In the genomic region with DNA sequence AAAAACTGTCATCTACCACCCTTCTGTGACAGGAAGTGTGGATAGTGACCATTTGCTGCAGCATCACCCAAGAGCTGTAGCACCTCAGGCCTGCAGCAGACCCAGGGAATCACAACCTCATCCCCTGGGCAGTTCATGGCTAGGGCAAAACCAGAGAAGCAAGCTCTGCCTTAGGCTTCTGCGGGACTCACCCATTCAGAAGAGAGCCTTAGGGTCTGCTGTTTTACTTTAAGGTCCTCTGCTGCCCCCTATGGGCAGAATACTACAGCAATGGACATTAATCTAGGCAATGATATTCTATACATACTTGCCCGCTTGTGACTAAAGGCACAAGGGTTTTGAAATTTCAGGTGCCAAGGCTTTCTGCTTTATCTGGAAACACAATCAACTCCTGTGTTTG, we compare ENCODE assay signal across 8 mouse cellular contexts. TPM values are rescaled to one million over a fixed set of nuclear protein-coding genes. Genes with fewer than 3 reads are reported as not detected.
A peak's percentile ranks its signal among the peaks of the same experiment; 100 is the strongest.
DNase-seq lines count a peak whose midpoint lies in the region; ATAC-seq lines count a peak whose summit lies in the region.

No protein-coding gene starts in this region.

- no peak overlapping the region for H3K4me3 ChIP-seq in forebrain, embryonic 14.5 days (ENCODE audit: low read depth, low read length)
- H3K4me3 ChIP-seq in hindbrain, embryonic 16.5 days (ENCODE audit: low read length) = no peak overlapping the region

- no peaks in the 10 kb centered on the region for H3K9me3 ChIP-seq in forebrain, embryonic 14.5 days (replicated peaks; ENCODE audit: control insufficient read depth, low read length)
- H3K9me3 ChIP-seq in hindbrain, embryonic 16.5 days (ENCODE audit: control insufficient read depth, low read length) = no peaks in the 10 kb centered on the region

- H3K27me3 ChIP-seq in forebrain, embryonic 14.5 days (replicated peaks; ENCODE audit: control insufficient read depth, insufficient read depth, low read length) = no peaks in the 10 kb centered on the region
- no peaks in the 10 kb centered on the region for H3K27me3 ChIP-seq in hindbrain, embryonic 16.5 days (replicated peaks; ENCODE audit: control insufficient read depth, insufficient read depth, low read length)

- WGBS in forebrain, embryonic 14.5 days = 18% methylated on average over 2 of the region's 2 CpGs
- 13% methylated on average over 2 of the region's 2 CpGs for WGBS in hindbrain, embryonic 16.5 days

- no peaks in the 10 kb centered on the region for H3K4me1 ChIP-seq in forebrain, embryonic 14.5 days (ENCODE audit: control insufficient read depth, insufficient read depth, low read length)
- H3K4me1 ChIP-seq in hindbrain, embryonic 16.5 days (ENCODE audit: control insufficient read depth, insufficient read depth, low read depth, low read length) = no peaks in the 10 kb centered on the region

- no peaks in the 10 kb centered on the region for H3K36me3 ChIP-seq in forebrain, embryonic 14.5 days (ENCODE audit: control insufficient read depth, insufficient read depth, low read length)
- no peaks in the 10 kb centered on the region for H3K36me3 ChIP-seq in hindbrain, embryonic 16.5 days (ENCODE audit: control insufficient read depth, insufficient read depth, low read length)

- ATAC-seq in forebrain, embryonic 14.5 days = peak; percentile 80
- ATAC-seq in hindbrain, embryonic 16.5 days = peak; percentile 92
- peak; percentile 56 for ATAC-seq in megakaryocyte, adult 5-6 weeks (ENCODE audit: poor library complexity, severe bottlenecking)

- H3K27ac ChIP-seq in forebrain, embryonic 14.5 days (ENCODE audit: low read depth, low read length) = no peak overlapping the region
- no peak overlapping the region for H3K27ac ChIP-seq in hindbrain, embryonic 16.5 days (ENCODE audit: low read depth, low read length)

- H3K9ac ChIP-seq in forebrain, embryonic 14.5 days (ENCODE audit: low read length) = no peak overlapping the region
- no peak overlapping the region for H3K9ac ChIP-seq in hindbrain, embryonic 16.5 days (ENCODE audit: low read depth, low read length)

- no peak overlapping the region for H3K4me2 ChIP-seq in forebrain, embryonic 14.5 days (ENCODE audit: low read length)
- no peak overlapping the region for H3K4me2 ChIP-seq in hindbrain, embryonic 16.5 days (ENCODE audit: low read length)

- DNase-seq in Muller cell, postnatal 12 days (ENCODE audit: inconsistent ontology term) = peak; percentile 52
- peak; percentile 39 for DNase-seq in c-Kit-positive CD71-positive TER-119-negative erythroid progenitor cells, embryonic 14.5 days (ENCODE audit: low read depth)
- DNase-seq in forebrain, embryonic 14.5 days (ENCODE audit: low spot score) = peak; percentile 95
- DNase-seq in layer of hippocampus, postnatal 25 days (ENCODE audit: extremely low spot score in 1 of 2, low spot score in 1 of 2) = peak; percentile 75 to 92
- peak; percentile 88 for DNase-seq in right cerebral cortex, postnatal 14 days
- DNase-seq in yolk sac, embryonic 10.5 days (ENCODE audit: low spot score) = peak; percentile 55

RNA-seq across cellular contexts. Expression of a gene that starts 54.4 kb away (rescaled TPM):
- polyA plus RNA-seq in forebrain, embryonic 14.5 days (2014; fragmentation: Nextera tagmentation; extraction: Ambion mirVana) = 49.9 and 56.2 TPM in 2 replicates
- 67.5 and 69.4 TPM in 2 replicates for polyA plus RNA-seq in hindbrain, embryonic 16.5 days (2015; fragmentation: Nextera tagmentation; extraction: Ambion mirVana)
- total RNA-seq in layer of hippocampus, postnatal 25 days (2021) = 10 to 100 TPM; 58.4 to 65.9 TPM
- 0.49 TPM in 1 of 2 replicates, not detected in the other for total RNA-seq in megakaryocyte, adult 5-6 weeks (2015)
- total RNA-seq in megakaryocyte, adult 5-6 weeks (2017) = not detected in 2 replicates

Comparison
In these comparisons a context has a peak if more than half of its experiments do, and no peak if none do; other contexts are left out.
1. DNase-seq: peak in every context shown above with its lines; median percentile 95 in forebrain, embryonic 14.5 days; 88 in right cerebral cortex, postnatal 14 days; 84 in layer of hippocampus, postnatal 25 days; 55 in yolk sac, embryonic 10.5 days; 52 in Muller cell, postnatal 12 days; 39 in c-Kit-positive CD71-positive TER-119-negative erythroid progenitor cells, embryonic 14.5 days.
2. RNA of a gene that starts 54.4 kb away (total RNA-seq): 58.4 to 65.9 TPM in layer of hippocampus, postnatal 25 days; 0.49 TPM in megakaryocyte, adult 5-6 weeks; every median in the first group is over 10 times any median in the second.
3. Peak in every context shown above with its lines, with median percentiles within 50 percentile points of each other: ATAC-seq.